Mouse (Mus musculus): ENCODE results near the gene Trp53bp2.

DNA sequence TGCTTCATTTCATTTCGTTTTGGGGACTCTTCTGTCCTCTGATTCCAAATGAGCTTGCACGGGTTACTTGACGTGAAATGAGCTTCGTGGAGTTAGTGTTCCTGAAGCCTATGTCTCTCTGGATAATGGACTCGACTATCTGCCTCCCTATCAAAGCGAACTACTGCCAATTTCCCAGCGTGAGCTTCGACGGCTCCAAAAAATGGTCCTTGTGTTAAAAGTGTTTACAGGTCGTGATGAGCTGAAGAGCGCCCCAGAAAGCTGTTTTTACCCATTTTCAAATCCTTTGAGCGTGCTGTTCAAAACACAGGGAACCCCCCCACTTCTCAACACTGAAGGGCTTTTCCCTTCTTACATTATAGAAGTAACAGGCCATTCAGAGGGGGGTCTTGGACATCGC is 729 bp upstream of the Trp53bp2 start:
- TF ChIP-seq CTCF (IDR thresholded peaks at IDR 0.05; ENCODE audit: borderline replicate concordance, control insufficient read depth, extremely low read depth, insufficient read depth, low read length, poor library complexity) = no peak
- no peak for TF ChIP-seq POLR2A (IDR thresholded peaks at IDR 0.05; ENCODE audit: control insufficient read depth, extremely low read depth, insufficient read depth, low read length, poor library complexity)

Data from thymus, adult 2 months (tissue).